Mouse (Mus musculus): ENCODE measurements at regions not wholly inside any gene's neighbourhood (a gene's known extent, or its start where the extent isn't known, plus 50 kb on each side); places are given as distances from the start of the nearest gene placed in this dataset.
"Not testable (repeated sequence)": the region's sequence is repeated elsewhere in the genome, so short reads cannot be mapped to it uniquely, and the experiment has no call there.

GRCm38 (mm10) chr7:62179387-62179786 is 167.0 kb upstream of the Ndn start:
- peak; percentile 12 for DNase-seq (ENCODE audit: low read depth, low spot score)

DNA sequence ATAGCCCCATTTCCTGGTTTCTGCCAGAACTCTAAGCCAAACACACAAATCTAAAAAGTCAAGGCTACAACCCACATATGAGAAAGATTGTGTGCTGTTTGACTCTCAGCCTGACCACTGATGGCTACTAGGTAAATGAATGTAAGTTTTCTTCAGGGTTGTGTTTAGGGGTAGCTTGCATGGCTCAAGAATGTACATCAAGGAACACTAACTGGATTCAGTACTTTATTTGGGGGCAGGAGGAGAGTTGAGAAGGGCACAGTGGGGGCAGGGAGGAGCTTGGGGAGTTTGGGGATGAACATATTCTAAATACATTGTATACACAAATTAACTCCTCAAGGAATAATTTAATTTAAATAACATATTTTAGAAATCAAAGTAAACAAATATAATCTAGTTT is 137.8 kb upstream of the Ndn start:
- DNase-seq (ENCODE audit: low read depth, low spot score): no peak

GRCm38 (mm10) chr7:62209117-62209700 is 137.2 kb upstream of the Ndn start:
- DNase-seq (ENCODE audit: low read depth, low spot score): peak; percentile 73

DNA sequence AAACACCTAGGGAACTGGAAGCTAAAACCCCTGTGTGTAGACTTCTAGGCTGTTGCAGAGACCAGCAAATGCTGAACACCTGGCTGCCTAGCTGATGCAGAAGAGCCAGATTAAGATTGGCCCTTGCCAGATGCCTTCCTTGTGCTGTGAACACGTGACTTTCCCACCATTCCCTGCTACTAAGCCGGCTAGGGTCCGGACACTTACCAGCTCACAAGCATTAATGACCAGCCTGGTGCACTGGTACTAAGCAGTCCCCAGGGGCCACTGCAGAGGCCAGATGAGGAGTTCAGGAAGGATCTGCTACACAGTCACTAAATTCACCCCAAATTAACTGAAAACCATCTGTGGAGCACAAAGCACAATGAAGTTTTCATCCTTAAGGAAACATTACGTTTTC is 121.2 kb upstream of the Ndn start:
- DNase-seq (ENCODE audit: low read depth, low spot score): peak; percentile 34

GRCm38 (mm10) chr7:62227727-62228126 is 118.6 kb upstream of the Ndn start:
- no peak for DNase-seq (ENCODE audit: low read depth, low spot score)

DNA sequence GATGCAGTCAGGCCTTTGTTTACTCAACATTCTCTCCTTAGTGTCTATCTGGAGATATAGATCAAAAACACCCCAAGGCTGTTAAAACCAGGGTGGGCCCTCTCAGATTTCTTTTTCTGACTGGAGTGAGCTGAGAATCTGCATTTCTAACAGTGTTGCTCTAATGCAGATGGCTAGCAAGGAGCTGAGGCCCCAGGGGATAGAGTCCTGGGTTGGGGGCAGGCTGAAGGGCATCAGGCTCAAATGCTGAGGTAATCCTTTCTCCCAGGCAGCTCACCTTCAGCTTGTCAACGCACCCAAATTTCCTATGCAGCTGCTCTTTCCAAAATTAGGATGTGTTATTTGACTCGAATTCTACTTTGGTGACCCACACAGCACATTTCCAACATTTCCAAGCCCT is 115.7 kb upstream of the Ndn start:
- DNase-seq (ENCODE audit: low read depth, low spot score): no peak

- peak; percentile 89 for DNase-seq (ENCODE audit: low read depth, low spot score)
These were observed 115.2 kb upstream of the Ndn start for GRCm38 (mm10) chr7:62231120-62231574.

- no peak for DNase-seq (ENCODE audit: low read depth, low spot score)
These were observed 114.3 kb upstream of the Ndn start for GRCm38 (mm10) chr7:62232076-62232475.

GRCm38 (mm10) chr7:62234037-62234436 is 112.3 kb upstream of the Ndn start:
- no peak for DNase-seq (ENCODE audit: low read depth, low spot score)

- no peak for DNase-seq (ENCODE audit: low read depth, low spot score)
These were observed 110.6 kb upstream of the Ndn start for GRCm38 (mm10) chr7:62235766-62236165.

DNA sequence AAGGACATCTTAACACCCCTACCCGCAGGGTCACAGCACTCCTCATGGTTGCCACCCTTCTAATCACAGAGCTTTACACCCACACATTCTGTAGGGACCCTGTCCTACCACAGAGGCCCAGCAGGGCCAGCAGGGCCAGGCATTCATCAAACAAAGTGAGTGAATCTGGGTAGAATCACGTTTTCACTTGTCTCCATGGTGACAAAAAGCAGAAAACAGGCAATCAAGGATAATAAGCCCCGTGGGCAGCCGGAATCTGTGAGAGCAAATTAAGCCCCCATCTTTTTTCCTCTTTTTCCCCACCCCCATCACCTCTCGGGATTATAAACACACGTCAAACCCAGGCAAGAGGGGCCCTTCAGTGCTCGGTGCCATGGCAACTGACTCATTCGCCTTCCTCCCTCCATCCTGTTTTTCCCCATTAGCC is 84.7 kb upstream of the Ndn start:
- peak; percentile 47 for DNase-seq (ENCODE audit: low read depth, low spot score)

DNA sequence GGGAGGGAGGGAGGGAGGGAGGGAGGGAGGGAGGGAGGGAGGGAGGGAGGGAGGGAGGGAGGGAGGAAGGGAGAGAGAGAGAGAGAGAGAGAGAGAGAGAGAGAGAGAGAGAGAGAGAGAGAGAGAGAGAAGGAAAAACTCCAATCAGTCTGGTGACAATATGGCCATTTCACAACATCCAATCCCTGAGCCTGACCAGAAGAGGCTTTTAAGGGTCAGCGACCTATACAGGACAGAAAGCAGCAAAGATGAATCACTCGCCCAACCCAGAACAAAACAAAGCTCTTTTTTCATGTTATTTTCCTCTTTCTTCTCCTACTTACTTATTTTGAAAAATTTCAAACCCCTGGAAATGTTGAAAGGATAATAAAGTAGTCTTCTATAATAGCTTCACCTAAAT is 84.2 kb upstream of the Ndn start:
- not testable (repeated sequence) for DNase-seq (ENCODE audit: low read depth, low spot score)

DNA sequence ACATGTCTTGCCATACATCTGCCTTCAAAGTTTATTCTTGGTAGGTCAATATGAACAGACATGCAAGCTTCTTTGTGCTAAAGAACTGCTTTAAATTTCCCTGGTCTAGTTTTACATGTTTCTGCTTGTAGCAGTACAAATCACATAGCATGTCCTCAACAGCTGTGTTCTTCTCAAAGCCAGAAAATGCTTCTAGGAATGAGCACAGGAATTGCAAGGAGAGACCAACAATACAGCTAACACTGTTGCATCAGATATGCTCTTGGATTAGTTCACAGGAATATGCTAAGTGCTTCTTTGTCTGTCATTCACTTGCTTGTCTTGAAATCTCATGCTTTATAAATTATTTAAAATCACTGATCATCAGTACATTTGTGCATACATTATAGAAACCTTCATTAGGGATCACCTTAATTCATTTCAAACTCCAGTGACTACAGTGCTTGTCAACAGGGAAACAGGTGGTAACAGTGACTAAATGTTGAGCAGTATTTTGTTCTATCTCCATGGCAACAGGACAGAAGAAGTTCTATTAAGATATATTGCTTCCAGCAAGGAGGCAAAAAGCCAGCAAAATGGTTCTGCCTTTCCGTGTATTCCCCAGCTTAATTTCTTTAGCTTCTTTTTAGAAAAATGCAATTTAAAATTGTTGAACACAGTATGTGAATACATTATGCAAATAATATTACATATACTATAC is 77.1 kb upstream of the Ndn start:
- peak; percentile 31 for DNase-seq (ENCODE audit: low read depth, low spot score)

GRCm38 (mm10) chr7:62276219-62276618 is 70.2 kb upstream of the Ndn start:
- no peak for DNase-seq (ENCODE audit: low read depth, low spot score)

DNA sequence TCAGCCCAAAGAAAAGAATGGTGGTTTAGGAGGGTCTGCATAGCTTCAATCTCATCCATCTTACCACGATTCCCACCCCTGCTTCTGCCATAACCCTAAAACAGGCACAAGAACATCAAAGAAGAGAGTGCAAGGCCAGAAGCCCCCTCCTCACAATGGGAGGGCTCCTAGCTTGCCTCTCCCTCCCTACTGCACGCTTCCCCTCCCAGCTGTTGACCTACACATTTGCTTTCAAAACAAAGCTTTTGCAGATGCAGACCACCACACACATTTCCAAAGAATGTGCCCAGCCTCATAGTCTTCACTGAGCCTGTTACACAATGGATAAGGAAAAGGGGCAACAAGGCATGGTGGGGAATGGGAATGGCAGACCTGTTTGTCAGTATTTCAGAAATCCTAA is 67.9 kb upstream of the Ndn start:
- no peak for DNase-seq (ENCODE audit: low read depth, low spot score)

- DNase-seq (ENCODE audit: low read depth, low spot score): no peak
These were observed 67.3 kb upstream of the Ndn start for GRCm38 (mm10) chr7:62279022-62279421.

All from mesoderm, embryonic 11.5 days (tissue).